Mouse (Mus musculus) myocyte (in vitro differentiated cells): ENCODE data around the gene Ube3b. TPM values are rescaled to one million over a fixed set of nuclear protein-coding genes. Genes with fewer than 3 reads are reported as not detected.
A peak's percentile ranks its signal among the peaks of the same experiment; 100 is the strongest.

ENCODE experiments used
- H3K27me3 ChIP-seq: one replicate; pipeline ENCODE4 v1.6.1; 2011; ENCODE audit not compliant: control insufficient read depth, insufficient read depth, insufficient read length
- H3K36me3 ChIP-seq: one replicate; pipeline ENCODE4 v1.6.1; 2011; ENCODE audit not compliant: control insufficient read depth, insufficient read depth
- H3K4me2 ChIP-seq: one replicate; pipeline ENCODE4 v1.6.1; 2011; ENCODE audit warnings: low read depth, control low read depth
- H3K4me3 ChIP-seq: one replicate; pipeline ENCODE4 v1.5.1; 2011; ENCODE audit warnings: mild to moderate bottlenecking, control low read depth, moderate library complexity
- H3K79me2 ChIP-seq: one replicate; pipeline ENCODE4 v1.6.1; 2011; ENCODE audit not compliant: control insufficient read depth, insufficient read depth
- H3ac ChIP-seq: one replicate; pipeline ENCODE4 v1.6.1; 2011; ENCODE audit not compliant: control insufficient read depth, insufficient read length
- CEBPB ChIP-seq: IDR thresholded peaks from 2 replicates; pipeline ENCODE4 v1.6.1; 2011; ENCODE audit warnings: mild to moderate bottlenecking, moderate library complexity; ENCODE audit not compliant: poor library complexity, insufficient read depth, severe bottlenecking
- E2F4 ChIP-seq: IDR thresholded peaks from one replicate; pipeline ENCODE4 v1.6.1; 2011; ENCODE audit warnings: mild to moderate bottlenecking, control low read depth, moderate library complexity; ENCODE audit not compliant: insufficient read depth
- MAX ChIP-seq: IDR thresholded peaks from one replicate; pipeline ENCODE4 v1.6.1; 2011; ENCODE audit warnings: low read depth, mild to moderate bottlenecking, control low read depth
- MYOD1 ChIP-seq, 3 experiments: IDR thresholded peaks; one replicate each; pipeline ENCODE4 v1.6.1; 2011; ENCODE audit warnings: control low read depth in 2 of 3, low read depth in 2 of 3, mild to moderate bottlenecking in 2 of 3, moderate library complexity in 1 of 3; ENCODE audit not compliant: insufficient read length in 2 of 3, control insufficient read depth in 1 of 3
- MYOG ChIP-seq, 3 experiments: IDR thresholded peaks; one replicate each; pipeline ENCODE4 v1.6.1; 2011; ENCODE audit warnings: control low read depth in 2 of 3, low read depth in 2 of 3, mild to moderate bottlenecking in 2 of 3; ENCODE audit not compliant: insufficient read length in 2 of 3, control insufficient read depth in 1 of 3, insufficient read depth in 1 of 3
- POLR2A ChIP-seq: IDR thresholded peaks from one replicate; pipeline ENCODE4 v1.6.1; 2011; ENCODE audit warnings: low read depth, mild to moderate bottlenecking, control low read depth, moderate library complexity; ENCODE audit not compliant: insufficient read length
- POLR2AphosphoS2 ChIP-seq: IDR thresholded peaks from one replicate; pipeline ENCODE4 v1.6.1; 2011; ENCODE audit warnings: low read depth, control low read depth; ENCODE audit not compliant: insufficient read length
- SRF ChIP-seq: IDR thresholded peaks from one replicate; pipeline ENCODE4 v1.6.1; 2011; ENCODE audit warnings: low read depth; ENCODE audit not compliant: control insufficient read depth, insufficient read length
- TCF12 ChIP-seq: IDR thresholded peaks from one replicate; pipeline ENCODE4 v1.6.1; 2011; ENCODE audit warnings: mild to moderate bottlenecking, control low read depth; ENCODE audit not compliant: poor library complexity, insufficient read depth, severe bottlenecking
- TCF3 ChIP-seq: IDR thresholded peaks from one replicate; pipeline ENCODE4 v1.6.1; 2011; ENCODE audit warnings: low read depth, control low read depth; ENCODE audit not compliant: insufficient read length
- polyA plus RNA-seq: library from polyadenylated mRNA; unstranded; fragments of >200 nt; fragmentation: generic; extraction: Trizol; gene quantifications from one replicate; pipeline ENCODE4 v1.2.1, GENCODE M21; 2012; ENCODE audit warnings: missing spikeins

Gene Ube3b
- polyA plus RNA-seq, 1 experiment, result 56.0 TPM

- no peak overlapping the region for H3ac ChIP-seq
- peak overlapping the region; percentile 82 for H3K4me2 ChIP-seq
- peaks cover 74% of the 10 kb centered on the region for H3K79me2 ChIP-seq
- TF ChIP-seq MYOG (IDR thresholded peaks at IDR 0.05; ENCODE audit: control insufficient read depth in 1 of 3, insufficient read depth in 1 of 3, insufficient read length in 2 of 3, low read depth in 2 of 3) (peak in 1 of 3 experiments; percentile 14), TCF3 (no peak), TCF12 (no peak), SRF (no peak), MAX (no peak)
- H3K4me3 ChIP-seq, result no peak overlapping the region
- H3K36me3 ChIP-seq, result peaks cover 11% of the 10 kb centered on the region
- no peaks in the 10 kb centered on the region for H3K27me3 ChIP-seq
Measured at GRCm38 (mm10) chr5:114372565-114372964, 7.8 kb upstream of the Ube3b start.

GRCm38 (mm10) chr5:114373174-114373573, 7.2 kb upstream of the Ube3b start:
- peak overlapping the region; percentile 82 for H3K4me2 ChIP-seq
- H3K36me3 ChIP-seq, result peaks cover 11% of the 10 kb centered on the region
- no peak overlapping the region for H3K4me3 ChIP-seq
- TF ChIP-seq SRF (no peak), CEBPB (no peak), E2F4 (no peak), POLR2AphosphoS2 (no peak), MYOD1 (IDR thresholded peaks at IDR 0.05; ENCODE audit: control insufficient read depth in 1 of 3, insufficient read length in 2 of 3, low read depth in 2 of 3) (peak in 1 of 3 experiments; percentile 53), MYOG (IDR thresholded peaks at IDR 0.05; ENCODE audit: control insufficient read depth in 1 of 3, insufficient read depth in 1 of 3, insufficient read length in 2 of 3, low read depth in 2 of 3) (peak in 1 of 3 experiments; percentile 20), TCF3 (no peak)
- no peak overlapping the region for H3ac ChIP-seq
- H3K27me3 ChIP-seq, result no peaks in the 10 kb centered on the region
- peaks cover 80% of the 10 kb centered on the region for H3K79me2 ChIP-seq

GRCm38 (mm10) chr5:114373581-114373980, 6.8 kb upstream of the Ube3b start:
- TF ChIP-seq MYOD1 (IDR thresholded peaks at IDR 0.05; ENCODE audit: control insufficient read depth in 1 of 3, insufficient read length in 2 of 3, low read depth in 2 of 3), result no peak
- no peak for TF ChIP-seq TCF3
- TF ChIP-seq MAX, result no peak
- no peak for TF ChIP-seq SRF
- no peak for TF ChIP-seq POLR2AphosphoS2
- no peak for TF ChIP-seq MYOG (IDR thresholded peaks at IDR 0.05; ENCODE audit: control insufficient read depth in 1 of 3, insufficient read depth in 1 of 3, insufficient read length in 2 of 3, low read depth in 2 of 3)
- H3K36me3 ChIP-seq, result peaks cover 9% of the 10 kb centered on the region
- H3K4me2 ChIP-seq, result peak overlapping the region; percentile 82

GRCm38 (mm10) chr5:114374409-114375213, 5.8 kb upstream of the Ube3b start:
- peaks cover 6% of the 10 kb centered on the region for H3K36me3 ChIP-seq
- TF ChIP-seq POLR2A (peak; percentile 28), POLR2AphosphoS2 (no peak)
- H3K79me2 ChIP-seq, result peaks cover 83% of the 10 kb centered on the region
- H3K4me2 ChIP-seq, result no peak overlapping the region
- H3K27me3 ChIP-seq, result no peaks in the 10 kb centered on the region
- H3K4me3 ChIP-seq, result no peak overlapping the region
- no peak overlapping the region for H3ac ChIP-seq

More at GRCm38 (mm10) chr5:114373581-114373980, 6.8 kb upstream of the Ube3b start:
- Histone ChIP-seq H3ac (no peak overlapping the region), H3K27me3 (no peaks in the 10 kb centered on the region), H3K79me2 (peaks cover 83% of the 10 kb centered on the region), H3K4me3 (no peak overlapping the region)

- Histone ChIP-seq H3K79me2 (peaks cover 90% of the 10 kb centered on the region), H3K4me3 (peak overlapping the region; percentile 90), H3ac (no peak overlapping the region), H3K36me3 (peaks cover 6% of the 10 kb centered on the region), H3K27me3 (no peaks in the 10 kb centered on the region), H3K4me2 (peak overlapping the region; percentile 87)
- TF ChIP-seq MYOD1 (IDR thresholded peaks at IDR 0.05; ENCODE audit: control insufficient read depth in 1 of 3, insufficient read length in 2 of 3, low read depth in 2 of 3), result peak in 1 of 3 experiments; percentile 24
- no peak for TF ChIP-seq POLR2AphosphoS2
- no peak for TF ChIP-seq SRF
Measured at GRCm38 (mm10) chr5:114378177-114378920, 2.1 kb upstream of the Ube3b start.
